Mouse (Mus musculus): ENCODE data around the gene Zswim1. TPM values are rescaled to one million over a fixed set of nuclear protein-coding genes. Genes with fewer than 3 reads are reported as not detected.
"Not testable (repeated sequence)": the region's sequence is repeated elsewhere in the genome, so short reads cannot be mapped to it uniquely, and the experiment has no call there.

Gene Zswim1
- polyA plus RNA-seq, 1 experiment from 2014 or later: 26.8 TPM

GRCm38 (mm10) chr2:164866741-164867551 is 44.5 kb downstream of the Zswim1 start:
- Histone ChIP-seq H3K4me1 (replicated peaks; ENCODE audit: control insufficient read depth, insufficient read depth, low read length) (peaks cover 4% of the 10 kb centered on the region), H3K27ac (ENCODE audit: low read length) (no peak overlapping the region), H3K36me3 (ENCODE audit: control insufficient read depth, insufficient read depth) (no peaks in the 10 kb centered on the region), H3K4me3 (replicated peaks; ENCODE audit: low read length) (no peak overlapping the region), H3K9ac (replicated peaks; ENCODE audit: low read depth, low read length) (no peak overlapping the region), H3K27me3 (replicated peaks; ENCODE audit: control insufficient read depth, insufficient read depth, low read length) (no peaks in the 10 kb centered on the region), H3K4me2 (ENCODE audit: low read length) (no peak overlapping the region), H3K9me3 (ENCODE audit: control insufficient read depth, low read length) (peaks cover 5% of the 10 kb centered on the region)
- ATAC-seq: no peak
- WGBS: 70% methylated on average over 16 of the region's 16 CpGs

- Histone ChIP-seq H3K27ac (ENCODE audit: low read length) (no peak overlapping the region), H3K27me3 (replicated peaks; ENCODE audit: control insufficient read depth, insufficient read depth, low read length) (no peaks in the 10 kb centered on the region), H3K9ac (replicated peaks; ENCODE audit: low read depth, low read length) (no peak overlapping the region), H3K9me3 (ENCODE audit: control insufficient read depth, low read length) (peaks cover 5% of the 10 kb centered on the region), H3K36me3 (ENCODE audit: control insufficient read depth, insufficient read depth) (no peaks in the 10 kb centered on the region), H3K4me2 (ENCODE audit: low read length) (no peak overlapping the region), H3K4me1 (replicated peaks; ENCODE audit: control insufficient read depth, insufficient read depth, low read length) (no peaks in the 10 kb centered on the region), H3K4me3 (replicated peaks; ENCODE audit: low read length) (no peak overlapping the region)
- ATAC-seq: no peak
- 92% methylated on average over 7 of the region's 7 CpGs for WGBS
Observed at GRCm38 (mm10) chr2:164867566-164867965, 45.1 kb downstream of the Zswim1 start.

DNA sequence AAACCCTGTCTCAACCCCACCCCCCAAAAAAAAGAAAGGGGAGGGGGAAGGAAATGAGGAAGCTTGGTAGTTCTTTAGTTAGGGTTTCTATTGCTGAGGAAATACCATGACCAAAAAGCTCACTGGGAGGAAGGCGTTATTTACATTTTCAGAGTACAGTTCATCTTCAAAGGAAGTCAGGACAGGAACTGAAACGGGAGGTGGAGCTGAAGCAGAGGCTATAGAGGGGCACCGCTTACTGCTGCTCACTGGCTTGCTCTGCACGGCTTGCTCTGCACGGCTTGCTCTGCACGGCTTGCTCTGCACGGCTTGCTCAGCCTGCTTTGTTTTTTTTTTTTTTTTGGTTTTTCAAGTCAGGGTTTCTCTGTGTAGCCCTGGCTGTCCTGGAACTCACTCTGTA is 46.0 kb downstream of the Zswim1 start:
- no peaks in the 10 kb centered on the region for H3K4me1 ChIP-seq (replicated peaks; ENCODE audit: control insufficient read depth, insufficient read depth, low read length)
- H3K9me3 ChIP-seq (ENCODE audit: control insufficient read depth, low read length): peaks cover 5% of the 10 kb centered on the region
- no peak overlapping the region for H3K27ac ChIP-seq (ENCODE audit: low read length)
- H3K4me3 ChIP-seq (replicated peaks; ENCODE audit: low read length): no peak overlapping the region
- no peak for ATAC-seq
- whole genome bisulfite sequencing: 86% methylated on average over 7 of the region's 7 CpGs
- H3K9ac ChIP-seq (replicated peaks; ENCODE audit: low read depth, low read length): no peak overlapping the region
- no peaks in the 10 kb centered on the region for H3K27me3 ChIP-seq (replicated peaks; ENCODE audit: control insufficient read depth, insufficient read depth, low read length)
- no peak overlapping the region for H3K4me2 ChIP-seq (ENCODE audit: low read length)
- no peaks in the 10 kb centered on the region for H3K36me3 ChIP-seq (ENCODE audit: control insufficient read depth, insufficient read depth)

DNA sequence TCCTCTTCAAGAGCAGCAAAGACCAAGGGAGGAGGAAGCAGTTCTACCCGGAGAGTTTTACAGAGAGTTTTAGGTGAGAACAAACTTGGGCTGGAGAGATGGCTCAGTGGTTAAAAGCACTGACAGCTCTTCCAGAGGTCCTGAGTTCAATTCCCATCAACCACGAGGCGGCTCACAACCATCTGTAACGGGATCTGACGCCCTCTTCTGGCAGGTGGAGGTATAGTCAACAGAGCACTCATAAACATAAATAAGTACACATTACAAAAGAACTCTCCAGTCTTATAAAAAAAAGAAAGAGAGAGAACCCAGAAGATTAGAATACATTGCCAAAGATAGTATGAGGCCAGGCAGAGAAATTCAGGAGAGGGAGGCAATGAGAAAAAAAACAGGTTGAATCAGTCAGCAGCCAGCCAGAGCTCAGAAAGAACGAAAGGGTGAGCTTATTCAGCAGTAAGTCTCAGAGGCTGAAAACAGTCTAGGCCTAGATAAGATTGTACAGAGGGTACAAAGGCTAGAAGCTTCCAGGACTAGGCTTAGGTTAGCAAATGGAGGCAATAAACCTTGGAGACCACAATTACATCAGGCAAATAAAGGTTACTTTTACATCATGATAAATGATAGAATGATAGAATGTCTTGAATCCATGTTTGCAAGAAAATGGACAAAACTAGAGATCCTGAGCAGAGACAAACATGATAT is 49.3 kb downstream of the Zswim1 start:
- H3K36me3 ChIP-seq (ENCODE audit: control insufficient read depth, insufficient read depth): no peaks in the 10 kb centered on the region
- H3K27ac ChIP-seq (ENCODE audit: low read length): no peak overlapping the region
- H3K4me2 ChIP-seq (ENCODE audit: low read length): no peak overlapping the region
- H3K4me3 ChIP-seq (replicated peaks; ENCODE audit: low read length): no peak overlapping the region
- ATAC-seq: no peak
- no peak overlapping the region for H3K9ac ChIP-seq (replicated peaks; ENCODE audit: low read depth, low read length)
- no peaks in the 10 kb centered on the region for H3K27me3 ChIP-seq (replicated peaks; ENCODE audit: control insufficient read depth, insufficient read depth, low read length)
- WGBS: 61% methylated on average over 6 of the region's 6 CpGs
- H3K4me1 ChIP-seq (replicated peaks; ENCODE audit: control insufficient read depth, insufficient read depth, low read length): no peaks in the 10 kb centered on the region
- H3K9me3 ChIP-seq (ENCODE audit: control insufficient read depth, low read length): peaks cover 5% of the 10 kb centered on the region

- no peak overlapping the region for H3K4me2 ChIP-seq (ENCODE audit: low read length)
- ATAC-seq: no peak
- peaks cover 7% of the 10 kb centered on the region for H3K4me1 ChIP-seq (replicated peaks; ENCODE audit: control insufficient read depth, insufficient read depth, low read length)
- H3K36me3 ChIP-seq (ENCODE audit: control insufficient read depth, insufficient read depth): no peaks in the 10 kb centered on the region
- H3K27ac ChIP-seq (ENCODE audit: low read length): no peak overlapping the region
- no peaks in the 10 kb centered on the region for H3K9me3 ChIP-seq (ENCODE audit: control insufficient read depth, low read length)
- H3K4me3 ChIP-seq (replicated peaks; ENCODE audit: low read length): no peak overlapping the region
- WGBS: 73% methylated on average over 3 of the region's 3 CpGs
- H3K9ac ChIP-seq (replicated peaks; ENCODE audit: low read depth, low read length): no peak overlapping the region
- H3K27me3 ChIP-seq (replicated peaks; ENCODE audit: control insufficient read depth, insufficient read depth, low read length): no peaks in the 10 kb centered on the region
Observed at GRCm38 (mm10) chr2:164873621-164874020, 51.1 kb downstream of the Zswim1 start.

DNA sequence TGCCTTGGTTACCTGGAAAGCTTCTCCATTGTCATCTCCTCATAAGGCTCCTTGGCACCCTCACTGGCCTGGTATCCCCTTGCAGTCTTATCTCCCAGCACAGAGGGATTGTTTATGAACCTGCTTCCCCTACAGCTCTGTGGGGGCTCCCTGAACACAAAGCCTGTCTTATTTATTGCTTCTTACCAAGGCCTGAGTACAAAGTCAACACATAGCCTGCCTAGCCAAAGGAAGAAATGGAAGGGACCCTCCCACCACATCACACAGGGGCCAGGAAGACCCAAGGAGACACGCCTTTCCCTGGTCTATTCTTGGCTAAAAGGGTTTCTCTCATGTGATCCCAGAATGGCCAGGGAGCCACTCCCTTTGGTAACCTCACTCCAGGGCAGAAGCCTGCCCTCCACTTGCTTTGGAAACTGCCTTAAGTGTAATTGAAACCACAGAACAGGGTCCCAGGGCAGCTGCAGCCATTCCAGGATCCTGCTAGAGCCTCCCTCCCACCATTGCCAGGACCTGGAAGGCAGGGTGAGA is 51.8 kb downstream of the Zswim1 start:
- Histone ChIP-seq H3K4me2 (ENCODE audit: low read length) (no peak overlapping the region), H3K9me3 (ENCODE audit: control insufficient read depth, low read length) (no peaks in the 10 kb centered on the region), H3K36me3 (ENCODE audit: control insufficient read depth, insufficient read depth) (no peaks in the 10 kb centered on the region), H3K4me1 (replicated peaks; ENCODE audit: control insufficient read depth, insufficient read depth, low read length) (peaks cover 8% of the 10 kb centered on the region), H3K27me3 (replicated peaks; ENCODE audit: control insufficient read depth, insufficient read depth, low read length) (no peaks in the 10 kb centered on the region), H3K27ac (ENCODE audit: low read length) (no peak overlapping the region), H3K4me3 (replicated peaks; ENCODE audit: low read length) (no peak overlapping the region), H3K9ac (replicated peaks; ENCODE audit: low read depth, low read length) (no peak overlapping the region)
- no peak for ATAC-seq
- 45% methylated on average over 1 of the region's 1 CpGs for WGBS

- peaks cover 14% of the 10 kb centered on the region for H3K4me1 ChIP-seq (replicated peaks; ENCODE audit: control insufficient read depth, insufficient read depth, low read length)
- not testable (repeated sequence) for H3K4me2 ChIP-seq (ENCODE audit: low read length); H3K9ac ChIP-seq (replicated peaks; ENCODE audit: low read depth, low read length); H3K27ac ChIP-seq (ENCODE audit: low read length); H3K27me3 ChIP-seq (replicated peaks; ENCODE audit: control insufficient read depth, insufficient read depth, low read length); H3K36me3 ChIP-seq (ENCODE audit: control insufficient read depth, insufficient read depth); ATAC-seq; H3K4me3 ChIP-seq (replicated peaks; ENCODE audit: low read length); H3K9me3 ChIP-seq (ENCODE audit: control insufficient read depth, low read length)
- WGBS: 57% methylated on average over 2 of the region's 2 CpGs
Observed at GRCm38 (mm10) chr2:164875648-164876047, 53.2 kb downstream of the Zswim1 start.

Other genes starting within 250 kb of the Zswim1 start
- gene Spint3, start 249.2 kb upstream of the Zswim1 start, polyA plus RNA-seq (2015; fragmentation: Nextera tagmentation; extraction: Ambion mirVana): not detected in 2 replicates
- gene Wfdc6a, start 237.2 kb upstream of the Zswim1 start, polyA plus RNA-seq (2015; fragmentation: Nextera tagmentation; extraction: Ambion mirVana): not detected in 2 replicates
- not detected in 2 replicates for gene Eppin, start 229.1 kb upstream of the Zswim1 start, polyA plus RNA-seq (2015; fragmentation: Nextera tagmentation; extraction: Ambion mirVana)
- not detected in 2 replicates for gene Wfdc6b, start 209.2 kb upstream of the Zswim1 start, polyA plus RNA-seq (2015; fragmentation: Nextera tagmentation; extraction: Ambion mirVana)
- not detected in 2 replicates for gene Wfdc8, start 209.1 kb upstream of the Zswim1 start, polyA plus RNA-seq (2015; fragmentation: Nextera tagmentation; extraction: Ambion mirVana)
- not detected in 2 replicates for gene Wfdc16, start 183.9 kb upstream of the Zswim1 start, polyA plus RNA-seq (2015; fragmentation: Nextera tagmentation; extraction: Ambion mirVana)
- gene Wfdc10, start 166.6 kb upstream of the Zswim1 start, polyA plus RNA-seq (2015; fragmentation: Nextera tagmentation; extraction: Ambion mirVana): not detected in 2 replicates
- gene Wfdc9, start 166.1 kb upstream of the Zswim1 start, polyA plus RNA-seq (2015; fragmentation: Nextera tagmentation; extraction: Ambion mirVana): not detected in 2 replicates
- gene Wfdc11, start 148.6 kb upstream of the Zswim1 start, polyA plus RNA-seq (2015; fragmentation: Nextera tagmentation; extraction: Ambion mirVana): not detected in 2 replicates
- gene Wfdc13, start 137.6 kb upstream of the Zswim1 start, polyA plus RNA-seq (2015; fragmentation: Nextera tagmentation; extraction: Ambion mirVana): not detected in 2 replicates
- gene Spint4, start 124.2 kb upstream of the Zswim1 start, polyA plus RNA-seq (2015; fragmentation: Nextera tagmentation; extraction: Ambion mirVana): not detected in 2 replicates
- gene Spint5, start 107.4 kb upstream of the Zswim1 start, polyA plus RNA-seq (2015; fragmentation: Nextera tagmentation; extraction: Ambion mirVana): not detected in 2 replicates
- 1.4 and 1.7 TPM in 2 replicates for gene Wfdc3, start 76.8 kb upstream of the Zswim1 start, polyA plus RNA-seq (2015; fragmentation: Nextera tagmentation; extraction: Ambion mirVana)
- 67.5 and 72.9 TPM in 2 replicates for gene Dnttip1, start 76.7 kb upstream of the Zswim1 start, polyA plus RNA-seq (2015; fragmentation: Nextera tagmentation; extraction: Ambion mirVana)
- 148 and 173 TPM in 2 replicates for gene Ube2c, start 52.8 kb upstream of the Zswim1 start, polyA plus RNA-seq (2015; fragmentation: Nextera tagmentation; extraction: Ambion mirVana)
- 1.1 TPM in 1 of 2 replicates, not detected in the other for gene Tnnc2, start 42.7 kb upstream of the Zswim1 start, polyA plus RNA-seq (2015; fragmentation: Nextera tagmentation; extraction: Ambion mirVana)
- gene Snx21, start 36.9 kb upstream of the Zswim1 start, polyA plus RNA-seq (2015; fragmentation: Nextera tagmentation; extraction: Ambion mirVana): 26.0 and 35.6 TPM in 2 replicates
- gene Acot8, start 17.8 kb upstream of the Zswim1 start, polyA plus RNA-seq (2015; fragmentation: Nextera tagmentation; extraction: Ambion mirVana): 16.3 and 19.3 TPM in 2 replicates
- 14.8 and 15.4 TPM in 2 replicates for gene Zswim3, start 17.6 kb upstream of the Zswim1 start, polyA plus RNA-seq (2015; fragmentation: Nextera tagmentation; extraction: Ambion mirVana)
- 0.47 TPM in 1 of 2 replicates, not detected in the other for gene Spata25, start 5.9 kb downstream of the Zswim1 start, polyA plus RNA-seq (2015; fragmentation: Nextera tagmentation; extraction: Ambion mirVana)
- gene Ctsa, start 10.2 kb downstream of the Zswim1 start, polyA plus RNA-seq (2015; fragmentation: Nextera tagmentation; extraction: Ambion mirVana): 98.9 and 102 TPM in 2 replicates
- gene Neurl2, start 10.8 kb downstream of the Zswim1 start, polyA plus RNA-seq (2015; fragmentation: Nextera tagmentation; extraction: Ambion mirVana): 5.9 and 7.0 TPM in 2 replicates
- gene Pltp, start 35.0 kb downstream of the Zswim1 start, polyA plus RNA-seq (2015; fragmentation: Nextera tagmentation; extraction: Ambion mirVana): 45.7 and 63.9 TPM in 2 replicates
- 79.3 and 93.7 TPM in 2 replicates for gene Pcif1, start 56.6 kb downstream of the Zswim1 start, polyA plus RNA-seq (2015; fragmentation: Nextera tagmentation; extraction: Ambion mirVana)
- gene Zfp335, start 89.1 kb downstream of the Zswim1 start, polyA plus RNA-seq (2015; fragmentation: Nextera tagmentation; extraction: Ambion mirVana): 16.2 and 19.9 TPM in 2 replicates
- gene Mmp9, start 118.1 kb downstream of the Zswim1 start, polyA plus RNA-seq (2015; fragmentation: Nextera tagmentation; extraction: Ambion mirVana): 16.9 and 20.6 TPM in 2 replicates
- 13.1 and 22.4 TPM in 2 replicates for gene Slc12a5, start 138.1 kb downstream of the Zswim1 start, polyA plus RNA-seq (2015; fragmentation: Nextera tagmentation; extraction: Ambion mirVana)
- gene Ncoa5, start 212.2 kb downstream of the Zswim1 start, polyA plus RNA-seq (2015; fragmentation: Nextera tagmentation; extraction: Ambion mirVana): 128 and 138 TPM in 2 replicates
- gene Cd40, start 232.9 kb downstream of the Zswim1 start, polyA plus RNA-seq (2015; fragmentation: Nextera tagmentation; extraction: Ambion mirVana): 5.0 and 6.2 TPM in 2 replicates